Mouse (Mus musculus) forebrain, postnatal 0 days (tissue): ENCODE data around the gene Gckr. TPM values are rescaled to one million over a fixed set of nuclear protein-coding genes. Genes with fewer than 3 reads are reported as not detected.

ENCODE experiments used
- ATAC-seq: fragments of 200-750 bp; cut with Nextera tagmentation; 2 replicates; pipeline ENCODE4 v1.8.0; 2017; ENCODE audit warnings: mild to moderate bottlenecking, moderate library complexity
- DNase-seq: peaks from one replicate; pipeline ENCODE4 v3.0.0-alpha.2; 2015
- H3K27ac ChIP-seq: fragments of 300-500 bp; sonication (generic); 2 replicates; pipeline ENCODE4 v1.5.1; 2014; ENCODE audit warnings: low read depth, mild to moderate bottlenecking, antibody characterized with exemption, low read length, moderate library complexity, mixed read lengths
- H3K27me3 ChIP-seq: fragments of 300-500 bp; sonication (generic); 2 replicates; pipeline ENCODE4 v1.6.1; 2014; ENCODE audit warnings: mild to moderate bottlenecking, low read length, mixed read lengths; ENCODE audit not compliant: insufficient read depth
- H3K36me3 ChIP-seq: fragments of 300-500 bp; sonication (generic); 2 replicates; pipeline ENCODE4 v1.6.1; 2014; ENCODE audit warnings: mild to moderate bottlenecking, moderate library complexity; ENCODE audit not compliant: insufficient read depth
- H3K4me1 ChIP-seq: fragments of 300-500 bp; sonication (generic); 2 replicates; pipeline ENCODE4 v1.6.1; 2014; ENCODE audit warnings: antibody characterized with exemption; ENCODE audit not compliant: insufficient read depth
- H3K4me2 ChIP-seq: fragments of 300-500 bp; sonication (generic); 2 replicates; pipeline ENCODE4 v1.6.1; 2014; ENCODE audit warnings: low read depth, mild to moderate bottlenecking, moderate library complexity
- H3K4me3 ChIP-seq: fragments of 300-500 bp; sonication (generic); 2 replicates; pipeline ENCODE4 v1.5.1; 2014; ENCODE audit warnings: low read depth, low read length, mixed read lengths
- H3K9ac ChIP-seq: fragments of 300-500 bp; sonication (generic); 2 replicates; pipeline ENCODE4 v1.6.1; 2014; ENCODE audit warnings: mild to moderate bottlenecking
- H3K9me3 ChIP-seq: fragments of 300-500 bp; sonication (generic); 2 replicates; pipeline ENCODE4 v1.6.1; 2016; ENCODE audit warnings: low read length
- CTCF ChIP-seq: sonication (generic); IDR thresholded peaks from 2 replicates; pipeline ENCODE4 v1.5.1; 2016; ENCODE audit warnings: antibody characterized with exemption, control low read depth, low read depth
- WGBS: fragments of 180-500 bp; shearing (Covaris S2); extraction: QIAGEN DNeasy Blood & Tissue Kit; methylation state at CpG from one replicate; pipeline ENCODE4 v1.1.7; 2014; 5-methylcytosine and 5-hydroxymethylcytosine counted together
- polyA plus RNA-seq: library from polyadenylated mRNA; unstranded; fragments of >200 nt; fragmentation: Nextera tagmentation; extraction: Ambion mirVana; gene quantifications from 2 replicates; pipeline ENCODE4 v1.2.1, GENCODE M21; 2015
- total RNA-seq: library from RNA; depleted of rRNA; stranded (reverse); fragments of >200 nt; gene quantifications from 2 replicates; pipeline ENCODE4 v1.2.3, GENCODE M21; 2014

Gene Gckr
- total and polyA plus RNA-seq, 2 experiments from 2014 or later = 0.05 to 0.54 TPM

DNA sequence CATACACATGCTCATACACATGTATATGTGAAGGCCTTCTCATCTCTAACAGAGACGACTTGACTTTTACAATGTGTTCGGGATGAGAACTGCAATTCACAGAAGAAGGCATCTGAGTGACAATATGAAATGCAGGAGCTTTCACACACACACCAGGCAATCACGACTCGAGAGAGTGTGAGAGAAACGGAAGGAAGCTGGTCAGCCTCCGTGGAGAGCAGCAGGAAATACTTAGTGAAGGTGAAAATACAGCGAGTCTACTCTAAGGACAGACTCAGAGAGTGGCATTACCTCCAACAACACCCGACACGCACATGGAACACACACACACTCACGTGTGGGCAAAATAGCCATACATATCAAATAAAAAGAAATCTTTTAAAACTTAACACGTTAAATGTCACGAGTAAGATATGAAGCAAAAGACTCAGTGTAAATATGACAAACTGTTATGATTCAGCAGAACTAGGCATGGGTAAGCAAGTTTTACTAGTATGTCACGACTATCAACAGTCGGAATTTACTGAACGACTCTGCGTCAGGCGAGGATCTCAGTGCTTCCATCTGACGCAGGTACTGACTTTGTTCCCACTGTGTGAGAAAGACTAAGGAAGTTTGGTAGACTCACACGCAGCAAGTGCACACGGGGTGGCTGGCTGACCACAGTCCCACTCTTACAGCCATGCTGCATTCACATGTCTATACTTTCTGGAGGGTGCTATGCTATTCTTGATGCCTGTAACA lies 17.8 kb upstream of the Gckr start:
- Histone ChIP-seq H3K9ac (no peak overlapping the region), H3K36me3 (peaks cover 79% of the 10 kb centered on the region), H3K27ac (no peak overlapping the region), H3K4me1 (no peaks in the 10 kb centered on the region), H3K27me3 (no peaks in the 10 kb centered on the region), H3K4me3 (no peak overlapping the region), H3K4me2 (no peak overlapping the region), H3K9me3 (no peaks in the 10 kb centered on the region)
- no peak for ATAC-seq
- 87% methylated on average over 20 of the region's 20 CpGs for WGBS
- TF ChIP-seq CTCF = no peak
- no peak for DNase-seq

DNA sequence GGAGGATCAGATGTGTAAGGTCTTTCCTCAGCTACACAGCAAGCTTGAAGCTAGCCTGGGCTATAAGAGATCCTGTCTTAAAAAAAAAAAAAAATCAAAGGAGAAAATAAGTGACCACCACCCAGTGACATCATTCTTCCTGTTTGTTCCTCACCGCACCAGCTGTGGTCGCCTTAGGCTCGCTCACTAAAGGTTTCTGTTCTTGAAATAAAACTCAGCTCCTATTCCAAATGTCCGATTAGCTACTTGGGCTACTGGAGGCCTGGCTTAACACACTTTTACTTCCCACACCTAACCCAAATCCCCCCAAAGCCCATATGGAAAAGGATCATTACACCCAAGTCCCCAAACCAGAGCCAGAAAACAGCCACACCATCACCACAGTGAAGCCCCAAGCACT lies 9.0 kb upstream of the Gckr start:
- Histone ChIP-seq H3K4me2 (no peak overlapping the region), H3K9me3 (no peaks in the 10 kb centered on the region), H3K4me3 (no peak overlapping the region), H3K36me3 (peaks cover 36% of the 10 kb centered on the region), H3K4me1 (0 out of 2 replicates have a peak, but pooled peaks cover 4% of the 10 kb centered on the region), H3K27me3 (no peaks in the 10 kb centered on the region), H3K9ac (no peak overlapping the region), H3K27ac (no peak overlapping the region)
- DNase-seq (no peak), ATAC-seq (no peak)
- 83% methylated on average over 4 of the region's 4 CpGs for WGBS
- TF ChIP-seq CTCF = no peak

DNA sequence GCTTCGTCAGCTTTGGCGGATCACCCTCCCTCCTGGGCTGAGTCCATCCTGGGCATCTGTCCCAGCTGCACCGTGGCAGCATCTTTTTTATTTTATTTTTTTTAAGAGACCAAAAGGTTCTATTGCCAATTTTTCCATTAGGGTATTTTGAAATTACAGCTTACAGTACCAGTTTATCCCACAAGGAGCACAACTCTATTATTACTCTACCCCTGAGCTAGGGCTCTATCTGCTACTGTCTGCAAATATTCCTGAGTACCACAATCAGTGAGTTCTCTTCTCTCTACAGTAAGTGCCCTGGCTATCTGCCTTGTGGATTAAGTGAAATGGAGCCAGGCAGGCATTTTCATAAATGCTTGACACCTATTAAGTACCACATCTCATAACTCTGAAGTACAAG lies 8.6 kb upstream of the Gckr start:
- Histone ChIP-seq H3K9ac (no peak overlapping the region), H3K36me3 (peaks cover 34% of the 10 kb centered on the region), H3K4me2 (no peak overlapping the region), H3K4me1 (0 out of 2 replicates have a peak, but pooled peaks cover 4% of the 10 kb centered on the region), H3K27ac (no peak overlapping the region), H3K27me3 (no peaks in the 10 kb centered on the region), H3K4me3 (no peak overlapping the region), H3K9me3 (no peaks in the 10 kb centered on the region)
- DNase-seq (no peak), ATAC-seq (no peak)
- TF ChIP-seq CTCF = no peak
- WGBS = 59% methylated on average over 3 of the region's 3 CpGs

DNA sequence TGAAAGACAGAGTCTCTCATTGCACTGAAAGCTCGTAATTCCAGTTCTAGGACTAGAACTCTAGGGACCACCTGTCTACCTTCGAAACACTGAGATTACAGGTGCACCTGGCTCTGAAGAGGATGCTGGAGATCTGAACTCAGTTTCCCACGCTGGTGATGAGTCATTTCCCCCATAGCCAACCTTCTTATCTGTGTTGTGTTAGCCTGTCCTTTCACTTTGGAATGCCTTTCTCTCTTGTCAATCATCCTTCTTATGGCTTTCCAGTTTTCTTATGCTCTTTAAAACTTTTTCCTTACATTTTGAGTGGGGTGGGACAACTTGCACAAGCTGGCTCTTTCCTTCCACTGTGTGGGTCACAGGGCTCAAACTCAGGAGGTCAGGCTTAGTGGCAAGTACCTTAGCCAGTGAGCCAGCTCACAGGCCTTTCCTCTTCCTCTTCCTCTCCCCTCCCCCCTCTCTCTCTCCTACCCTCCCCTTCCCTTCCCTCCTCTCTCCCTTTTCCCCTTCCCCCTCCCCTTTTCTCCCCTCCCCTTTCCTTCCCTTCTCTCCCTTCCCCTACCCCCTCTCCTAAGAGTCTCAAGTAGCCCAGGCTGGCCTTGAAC lies 7.5 kb upstream of the Gckr start:
- H3K4me1 ChIP-seq = 0 out of 2 replicates have a peak, but pooled peaks cover 9% of the 10 kb centered on the region
- no peak overlapping the region for H3K9ac ChIP-seq
- no peaks in the 10 kb centered on the region for H3K27me3 ChIP-seq
- peak overlapping the region; percentile 78 for H3K4me2 ChIP-seq
- H3K9me3 ChIP-seq = no peaks in the 10 kb centered on the region
- no peak for DNase-seq
- TF ChIP-seq CTCF = no peak
- no peak overlapping the region for H3K27ac ChIP-seq
- ATAC-seq = no peak
- no peak overlapping the region for H3K4me3 ChIP-seq
- 87% methylated on average over 3 of the region's 3 CpGs for WGBS
- peaks cover 29% of the 10 kb centered on the region for H3K36me3 ChIP-seq

DNA sequence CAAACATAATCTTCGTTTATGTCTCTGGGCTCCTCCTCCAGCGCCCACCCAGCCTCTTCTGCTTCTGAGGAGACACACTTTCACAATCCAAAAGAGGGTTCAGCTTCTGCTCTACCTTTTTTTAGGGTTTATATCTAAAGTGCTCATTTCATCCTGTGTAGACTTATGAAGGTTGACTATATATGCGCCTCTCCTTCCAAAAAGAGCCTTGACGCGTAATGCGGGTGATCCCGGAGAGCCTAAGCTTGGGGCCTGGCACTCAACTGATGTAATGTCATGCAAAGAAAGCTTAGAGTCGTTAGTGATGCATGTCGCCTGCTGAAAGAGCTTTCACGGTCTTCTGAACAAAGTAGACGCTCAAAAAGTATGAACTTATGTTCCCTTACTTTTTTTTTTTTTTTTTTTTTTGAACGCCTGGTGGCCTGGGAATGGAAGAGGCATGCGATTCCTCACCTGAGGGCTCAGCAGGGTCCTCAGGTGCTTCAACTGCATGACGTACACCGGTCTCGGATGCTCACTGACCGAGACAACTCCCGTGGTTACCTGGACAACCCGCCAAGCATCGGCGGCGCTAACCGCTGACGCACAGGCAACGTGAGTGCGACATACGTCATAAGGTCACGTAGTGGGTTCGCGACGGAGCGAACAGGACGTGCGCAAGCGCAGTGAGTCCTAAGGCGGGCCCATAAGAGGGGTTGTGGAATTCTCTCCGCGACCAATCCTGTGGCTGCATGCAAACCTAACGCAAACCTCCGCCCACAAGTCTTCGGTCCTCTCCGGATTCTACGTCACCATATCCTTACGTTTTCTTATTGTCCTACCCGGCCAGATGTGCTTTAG lies 6.5 kb upstream of the Gckr start, which contains the start of gene Ift172:
Gene Ift172 (minus strand): TSS at position 596 of the 840 bp plus-strand sequence.
- H3K9ac ChIP-seq = peak within 1 kb of the TSS; percentile 43
- H3K9me3 ChIP-seq = no peaks in the 10 kb centered on the region
- peak within 1 kb of the TSS; percentile 64; the same call in 1 of the 2 replicates for H3K27ac ChIP-seq
- no peaks in the 10 kb centered on the region for H3K27me3 ChIP-seq
- H3K4me2 ChIP-seq = peak within 1 kb of the TSS; percentile 78
- DNase-seq (peak; percentile 99), ATAC-seq (peak; percentile 94)
- H3K36me3 ChIP-seq = peaks cover 20% of the 10 kb centered on the region
- TF ChIP-seq CTCF = no peak; the same call in 1 of the 2 replicates
- WGBS = 2% methylated on average over 45 of the region's 45 CpGs
- H3K4me3 ChIP-seq = peak within 1 kb of the TSS; percentile 53
- 0 out of 2 replicates have a peak, but pooled peaks cover 12% of the 10 kb centered on the region for H3K4me1 ChIP-seq

DNA sequence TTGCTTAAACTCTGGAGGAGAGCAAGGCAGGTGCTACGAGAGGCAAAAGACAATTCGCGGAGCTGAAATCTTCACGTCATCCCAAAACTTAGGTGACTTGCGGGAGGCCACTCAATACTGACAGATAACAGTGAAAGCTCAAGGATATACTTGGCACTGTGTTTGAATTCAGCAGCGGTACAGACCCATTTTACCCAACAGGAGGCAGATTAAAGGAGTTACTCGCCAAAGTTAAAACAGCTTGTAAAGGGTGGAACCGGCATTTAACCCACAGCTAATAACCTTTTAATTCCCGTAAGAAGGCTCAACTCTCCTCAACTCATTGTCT lies 5.9 kb upstream of the Gckr start:
- H3K4me2 ChIP-seq = peak overlapping the region; percentile 78
- peak overlapping the region; percentile 53 for H3K4me3 ChIP-seq
- 3% methylated on average over 9 of the region's 9 CpGs for WGBS
- no peaks in the 10 kb centered on the region for H3K9me3 ChIP-seq
- H3K27me3 ChIP-seq = no peaks in the 10 kb centered on the region
- DNase-seq = no peak
- peak overlapping the region; percentile 55; the same call in 1 of the 2 replicates for H3K27ac ChIP-seq
- peaks cover 14% of the 10 kb centered on the region for H3K36me3 ChIP-seq
- no peak for TF ChIP-seq CTCF
- H3K9ac ChIP-seq = peak overlapping the region; percentile 40
- ATAC-seq = peak; percentile 16; the same call in 1 of the 2 replicates
- 0 out of 2 replicates have a peak, but pooled peaks cover 12% of the 10 kb centered on the region for H3K4me1 ChIP-seq
